8 mouse cellular contexts compared by ENCODE assay signal in the genomic region with DNA sequence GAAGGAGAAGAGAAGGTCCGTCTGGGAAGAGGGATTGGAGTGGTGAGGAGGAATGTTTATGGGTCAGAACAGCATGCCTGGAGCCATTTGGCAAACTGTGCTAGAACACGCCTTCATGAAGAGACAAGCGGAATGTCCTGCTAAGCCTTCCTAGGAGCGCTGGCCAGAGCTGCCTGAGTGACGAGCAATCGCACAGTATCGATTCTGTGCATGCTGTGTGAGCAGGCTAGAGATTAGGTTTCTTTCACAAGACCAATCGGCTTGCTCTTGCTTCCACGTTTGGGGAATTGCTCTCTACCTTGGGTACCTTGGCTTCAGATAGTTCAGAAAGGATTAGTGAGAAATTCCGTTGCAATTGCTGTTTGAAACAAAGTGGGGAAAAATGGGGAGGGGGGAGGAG. TPM values are rescaled to one million over a fixed set of nuclear protein-coding genes. Genes with fewer than 3 reads are reported as not detected.
DNase-seq lines count a peak whose midpoint lies in the region; ATAC-seq lines count a peak whose summit lies in the region.
"Had no signal": no experiment of that assay in that cellular context is flagged by ENCODE, and none has a peak within 500 bp of the region (broad histone marks: within the 10 kb centered on the region; RNA-seq: fewer than 3 reads in every experiment).

No protein-coding gene starts in this region.

- ATAC-seq in kidney, embryonic 16.5 days (ENCODE audit: low FRiP score, low TSS enrichment): no peak
- no peak for ATAC-seq in midbrain, embryonic 15.5 days (replicated peaks)

- H3K4me1 ChIP-seq in kidney, embryonic 16.5 days (ENCODE audit: insufficient read depth, low read length): 0 out of 2 replicates have a peak, but pooled peaks cover 5% of the 10 kb centered on the region
- peaks cover 5% of the 10 kb centered on the region for H3K4me1 ChIP-seq in midbrain, embryonic 15.5 days

- no peak for DNase-seq in kidney, adult 9 months
- peak; percentile 11 for DNase-seq in embryo, embryonic 11.5 days (ENCODE audit: low read depth, low spot score)
- peak; percentile 32 for DNase-seq in gastrocnemius, postnatal 14 days
- no peak for DNase-seq in adrenal gland, postnatal 4 days (ENCODE audit: low spot score in 2 of 2)
- DNase-seq in right cerebral cortex, postnatal 4 days: no peak
- DNase-seq: kidney, adult 8-10 months had no signal

- WGBS in kidney, embryonic 16.5 days: 23% methylated on average over 10 of the region's 10 CpGs
- 28% methylated on average over 10 of the region's 10 CpGs for WGBS in midbrain, embryonic 15.5 days

- no peaks in the 10 kb centered on the region for H3K36me3 ChIP-seq in kidney, embryonic 16.5 days (ENCODE audit: insufficient read depth, low read length)
- H3K36me3 ChIP-seq in midbrain, embryonic 15.5 days (replicated peaks): no peaks in the 10 kb centered on the region

- H3K9me3 ChIP-seq in kidney, embryonic 16.5 days (ENCODE audit: low read length): no peaks in the 10 kb centered on the region
- no peaks in the 10 kb centered on the region for H3K9me3 ChIP-seq in midbrain, embryonic 15.5 days

- no peak overlapping the region for H3K9ac ChIP-seq in kidney, embryonic 16.5 days (replicated peaks; ENCODE audit: low read length)
- H3K9ac ChIP-seq in midbrain, embryonic 15.5 days: no peak overlapping the region

- no peak overlapping the region for H3K27ac ChIP-seq in kidney, embryonic 16.5 days (ENCODE audit: low read length)
- 0 out of 2 replicates have a peak overlapping the region, but pooled peaks have one; percentile 3 for H3K27ac ChIP-seq in midbrain, embryonic 15.5 days

- intact Hi-C loops in gastrocnemius, postnatal 14 days (cut with DNase I; ENCODE audit: low total_unique reads): no loop called here

- no peaks in the 10 kb centered on the region for H3K27me3 ChIP-seq in kidney, embryonic 16.5 days (ENCODE audit: insufficient read depth, low read length)
- no peaks in the 10 kb centered on the region for H3K27me3 ChIP-seq in midbrain, embryonic 15.5 days (replicated peaks)

- H3K4me3 ChIP-seq in kidney, embryonic 16.5 days (ENCODE audit: low read length): no peak overlapping the region
- no peak overlapping the region for H3K4me3 ChIP-seq in midbrain, embryonic 15.5 days

- H3K4me2 ChIP-seq in kidney, embryonic 16.5 days (replicated peaks; ENCODE audit: low read depth, low read length): peak overlapping the region; percentile 32; the same call in 1 of the 2 replicates
- no peak overlapping the region for H3K4me2 ChIP-seq in midbrain, embryonic 15.5 days

RNA-seq across cellular contexts. Expression of gene Fdx1, which starts 35.2 kb away (rescaled TPM):
- 114 and 119 TPM in 2 replicates for polyA plus RNA-seq in kidney, embryonic 16.5 days (2015; fragmentation: Nextera tagmentation; extraction: Ambion mirVana)
- 10 to 100 TPM; 36.7 to 42.8 TPM for total RNA-seq in gastrocnemius, postnatal 14 days (2021)
- polyA plus RNA-seq in midbrain, embryonic 15.5 days (2015; fragmentation: Nextera tagmentation; extraction: Ambion mirVana): 34.4 and 35.7 TPM in 2 replicates
- 100 to 1,000 TPM; 853 to 953 TPM for total RNA-seq in adrenal gland, postnatal 4 days (2021)

Comparison
In these comparisons a context has a peak if more than half of its experiments do, and no peak if none do; other contexts are left out.
1. DNase-seq: peak in embryo, embryonic 11.5 days (single experiment) and gastrocnemius, postnatal 14 days (single experiment); none in kidney, adult 9 months (single experiment), adrenal gland, postnatal 4 days (0 of 2) and right cerebral cortex, postnatal 4 days (single experiment).
2. RNA of gene Fdx1, which starts 35.2 kb away (total RNA-seq): 853 to 953 TPM in adrenal gland, postnatal 4 days; 36.7 to 42.8 TPM in gastrocnemius, postnatal 14 days; every median in the first group is over 10 times any median in the second.